Mouse (Mus musculus): ENCODE measurements around the gene Tmem163. TPM values are rescaled to one million over a fixed set of nuclear protein-coding genes. Genes with fewer than 3 reads are reported as not detected.

The Tmem163 gene
- polyA plus RNA-seq, 1 experiment: 0.22 TPM

- H3K4me3 ChIP-seq (ENCODE audit: control insufficient read depth, low read depth, low read length): no peak overlapping the region
- TF ChIP-seq POLR2A (IDR thresholded peaks at IDR 0.05; ENCODE audit: control insufficient read depth, low read depth, low read length) (no peak), CTCF (IDR thresholded peaks at IDR 0.05; ENCODE audit: control insufficient read depth, insufficient read depth, insufficient replicate concordance, low read depth, low read length) (no peak)
- H3K27me3 ChIP-seq (ENCODE audit: control insufficient read depth, insufficient read depth, low read length): no peaks in the 10 kb centered on the region
- no peaks in the 10 kb centered on the region for H3K36me3 ChIP-seq (ENCODE audit: control insufficient read depth, insufficient read depth, low read length)
- H3K27ac ChIP-seq (ENCODE audit: control insufficient read depth, insufficient read depth, low read depth, low read length): no peak overlapping the region
- H3K4me1 ChIP-seq (ENCODE audit: control insufficient read depth, insufficient read depth, low read length): no peaks in the 10 kb centered on the region
These were observed 165.7 kb downstream of the Tmem163 start for GRCm38 (mm10) chr1:127513664-127514063.

- Histone ChIP-seq H3K27me3 (ENCODE audit: control insufficient read depth, insufficient read depth, low read length) (no peaks in the 10 kb centered on the region), H3K4me1 (ENCODE audit: control insufficient read depth, insufficient read depth, low read length) (no peaks in the 10 kb centered on the region), H3K36me3 (ENCODE audit: control insufficient read depth, insufficient read depth, low read length) (no peaks in the 10 kb centered on the region), H3K4me3 (ENCODE audit: control insufficient read depth, low read depth, low read length) (no peak overlapping the region), H3K27ac (ENCODE audit: control insufficient read depth, insufficient read depth, low read depth, low read length) (no peak overlapping the region)
- no peak for TF ChIP-seq CTCF (IDR thresholded peaks at IDR 0.05; ENCODE audit: control insufficient read depth, insufficient read depth, insufficient replicate concordance, low read depth, low read length)
These were observed 166.2 kb downstream of the Tmem163 start for GRCm38 (mm10) chr1:127513140-127513539.

DNA sequence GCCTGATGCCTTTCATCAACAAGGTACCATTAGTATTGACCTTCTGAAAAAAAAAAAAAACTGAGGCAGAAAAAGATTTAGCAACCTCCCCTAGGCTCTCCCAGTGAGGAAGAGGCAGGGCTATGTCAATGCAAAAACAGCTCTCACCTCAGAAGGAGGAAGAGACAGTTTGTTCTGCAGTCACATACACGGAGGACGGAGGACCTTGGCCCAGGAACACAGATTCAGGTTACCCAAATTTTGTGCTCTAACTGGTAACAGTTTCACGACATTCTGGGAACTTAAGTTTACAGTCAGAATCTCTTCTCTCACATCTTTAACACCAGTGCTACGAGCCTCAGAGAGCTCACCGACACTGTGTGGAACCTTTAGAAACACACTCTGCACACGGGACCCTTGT is 166.6 kb downstream of the Tmem163 start:
- H3K4me3 ChIP-seq (ENCODE audit: control insufficient read depth, low read depth, low read length): no peak overlapping the region
- TF ChIP-seq POLR2A (IDR thresholded peaks at IDR 0.05; ENCODE audit: control insufficient read depth, low read depth, low read length) (no peak), CTCF (IDR thresholded peaks at IDR 0.05; ENCODE audit: control insufficient read depth, insufficient read depth, insufficient replicate concordance, low read depth, low read length) (no peak)
- H3K36me3 ChIP-seq (ENCODE audit: control insufficient read depth, insufficient read depth, low read length): no peaks in the 10 kb centered on the region
- no peak overlapping the region for H3K27ac ChIP-seq (ENCODE audit: control insufficient read depth, insufficient read depth, low read depth, low read length)
- no peaks in the 10 kb centered on the region for H3K4me1 ChIP-seq (ENCODE audit: control insufficient read depth, insufficient read depth, low read length)
- H3K27me3 ChIP-seq (ENCODE audit: control insufficient read depth, insufficient read depth, low read length): no peaks in the 10 kb centered on the region

GRCm38 (mm10) chr1:127511362-127511761 is 168.0 kb downstream of the Tmem163 start:
- Histone ChIP-seq H3K4me3 (ENCODE audit: control insufficient read depth, low read depth, low read length) (no peak overlapping the region), H3K4me1 (ENCODE audit: control insufficient read depth, insufficient read depth, low read length) (no peaks in the 10 kb centered on the region), H3K27me3 (ENCODE audit: control insufficient read depth, insufficient read depth, low read length) (no peaks in the 10 kb centered on the region), H3K36me3 (ENCODE audit: control insufficient read depth, insufficient read depth, low read length) (no peaks in the 10 kb centered on the region), H3K27ac (ENCODE audit: control insufficient read depth, insufficient read depth, low read depth, low read length) (no peak overlapping the region)
- TF ChIP-seq CTCF (IDR thresholded peaks at IDR 0.05; ENCODE audit: control insufficient read depth, insufficient read depth, insufficient replicate concordance, low read depth, low read length) (no peak), POLR2A (IDR thresholded peaks at IDR 0.05; ENCODE audit: control insufficient read depth, low read depth, low read length) (no peak)

DNA sequence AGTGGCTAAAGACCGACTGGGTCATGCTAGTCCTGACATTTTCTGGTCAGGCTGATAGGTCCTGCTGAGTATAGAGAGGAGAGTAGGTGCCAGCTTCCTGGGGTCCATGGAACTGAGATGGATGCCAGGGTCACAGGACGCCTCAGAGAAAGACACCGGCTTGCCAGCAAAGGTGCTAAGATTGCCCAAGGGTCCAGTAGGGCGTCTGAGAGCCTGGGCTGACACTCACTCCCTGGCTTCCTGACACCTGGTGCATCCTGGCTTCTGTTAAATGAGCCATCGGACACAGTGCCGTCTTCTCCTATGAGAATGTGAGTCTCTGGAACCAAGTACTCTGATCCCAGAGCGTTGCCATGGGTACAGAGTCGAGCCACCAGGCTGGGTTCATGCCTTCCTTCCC is 170.4 kb downstream of the Tmem163 start:
- no peaks in the 10 kb centered on the region for H3K36me3 ChIP-seq (ENCODE audit: control insufficient read depth, insufficient read depth, low read length)
- TF ChIP-seq CTCF (IDR thresholded peaks at IDR 0.05; ENCODE audit: control insufficient read depth, insufficient read depth, insufficient replicate concordance, low read depth, low read length) (no peak), POLR2A (IDR thresholded peaks at IDR 0.05; ENCODE audit: control insufficient read depth, low read depth, low read length) (no peak)
- H3K27ac ChIP-seq (ENCODE audit: control insufficient read depth, insufficient read depth, low read depth, low read length): no peak overlapping the region
- H3K4me3 ChIP-seq (ENCODE audit: control insufficient read depth, low read depth, low read length): no peak overlapping the region
- no peaks in the 10 kb centered on the region for H3K4me1 ChIP-seq (ENCODE audit: control insufficient read depth, insufficient read depth, low read length)
- no peaks in the 10 kb centered on the region for H3K27me3 ChIP-seq (ENCODE audit: control insufficient read depth, insufficient read depth, low read length)

DNA sequence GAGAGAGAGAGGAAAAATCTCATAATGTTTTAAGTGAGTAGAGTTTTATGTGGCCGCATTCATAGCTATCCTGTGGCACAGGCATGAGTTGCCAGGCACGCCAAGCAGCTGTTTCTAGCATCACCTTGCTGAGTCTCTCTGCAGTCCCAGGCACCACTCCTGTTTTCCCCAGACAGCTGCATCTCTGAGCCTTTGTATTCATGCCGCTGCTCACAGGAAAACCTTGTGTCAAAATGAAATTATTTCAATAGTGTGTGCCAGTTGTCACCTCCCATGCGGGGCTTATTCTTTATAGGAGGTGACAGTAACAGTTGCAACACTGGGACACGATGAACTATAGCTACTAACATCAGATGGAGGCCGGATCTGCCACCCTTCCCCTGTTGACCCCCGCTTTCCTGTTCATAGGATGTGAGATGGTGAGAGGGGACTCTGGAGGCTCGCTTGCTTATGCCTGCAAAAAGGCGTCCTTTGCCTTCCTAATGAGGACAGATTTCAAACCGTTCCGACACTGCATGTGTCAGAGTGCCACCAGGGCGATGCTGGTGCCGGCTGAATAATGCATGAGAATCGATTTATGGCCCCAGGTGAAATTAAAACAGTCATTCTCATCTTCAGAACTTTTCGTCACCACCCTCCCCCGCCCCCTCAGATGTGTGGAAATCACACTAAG is 171.1 kb downstream of the Tmem163 start:
- no peak for TF ChIP-seq CTCF (IDR thresholded peaks at IDR 0.05; ENCODE audit: control insufficient read depth, insufficient read depth, insufficient replicate concordance, low read depth, low read length)
- TF ChIP-seq POLR2A (IDR thresholded peaks at IDR 0.05; ENCODE audit: control insufficient read depth, low read depth, low read length): no peak

DNA sequence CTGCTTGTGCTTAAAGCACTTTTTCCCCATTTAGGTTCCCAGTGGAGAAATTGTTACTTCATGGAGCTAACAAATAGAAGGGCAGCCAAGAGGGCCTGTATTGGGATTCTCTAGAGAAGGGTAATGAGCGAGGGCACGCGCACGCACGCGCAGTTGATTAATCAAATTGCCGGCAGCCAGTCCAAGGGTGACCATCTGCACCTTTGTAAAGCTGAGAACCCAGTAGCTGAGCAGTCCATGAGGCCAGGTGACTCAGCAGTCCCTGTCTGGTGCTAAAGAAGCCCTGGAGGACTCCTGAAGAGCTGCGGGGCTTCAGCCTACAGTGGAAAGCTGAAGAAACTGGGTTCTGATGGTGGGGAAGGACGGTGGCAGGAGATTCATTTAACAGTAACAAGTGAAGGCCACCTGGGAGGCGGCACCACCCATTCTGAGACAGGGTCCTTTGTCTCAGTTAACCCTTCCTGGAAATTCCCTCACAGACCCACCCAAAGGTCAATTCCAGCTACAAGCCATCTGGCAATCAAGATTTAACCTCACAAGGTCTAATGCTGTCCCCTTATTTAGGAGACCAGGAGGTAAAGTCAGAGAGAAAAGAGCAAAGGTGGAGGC is 172.2 kb downstream of the Tmem163 start:
- Histone ChIP-seq H3K27ac (ENCODE audit: control insufficient read depth, insufficient read depth, low read depth, low read length) (no peak overlapping the region), H3K36me3 (ENCODE audit: control insufficient read depth, insufficient read depth, low read length) (no peaks in the 10 kb centered on the region), H3K4me1 (ENCODE audit: control insufficient read depth, insufficient read depth, low read length) (no peaks in the 10 kb centered on the region), H3K4me3 (ENCODE audit: control insufficient read depth, low read depth, low read length) (no peak overlapping the region), H3K27me3 (ENCODE audit: control insufficient read depth, insufficient read depth, low read length) (no peaks in the 10 kb centered on the region)
- TF ChIP-seq CTCF (IDR thresholded peaks at IDR 0.05; ENCODE audit: control insufficient read depth, insufficient read depth, insufficient replicate concordance, low read depth, low read length): no peak
- no peak for TF ChIP-seq POLR2A (IDR thresholded peaks at IDR 0.05; ENCODE audit: control insufficient read depth, low read depth, low read length)

More for the DNA sequence above, 171.1 kb downstream of the Tmem163 start:
- Histone ChIP-seq H3K4me3 (ENCODE audit: control insufficient read depth, low read depth, low read length) (no peak overlapping the region), H3K27me3 (ENCODE audit: control insufficient read depth, insufficient read depth, low read length) (no peaks in the 10 kb centered on the region), H3K4me1 (ENCODE audit: control insufficient read depth, insufficient read depth, low read length) (no peaks in the 10 kb centered on the region), H3K27ac (ENCODE audit: control insufficient read depth, insufficient read depth, low read depth, low read length) (no peak overlapping the region), H3K36me3 (ENCODE audit: control insufficient read depth, insufficient read depth, low read length) (no peaks in the 10 kb centered on the region)
